Mouse (Mus musculus) forebrain, embryonic 14.5 days (tissue): ENCODE measurements around the gene Slc16a3. TPM values are rescaled to one million over a fixed set of nuclear protein-coding genes. Genes with fewer than 3 reads are reported as not detected.
A peak's percentile ranks its signal among the peaks of the same experiment; 100 is the strongest.

Source experiments
- ATAC-seq: fragments of 200-750 bp; cut with Nextera tagmentation; 2 replicates; pipeline ENCODE4 v1.8.0; 2017; ENCODE audit warnings: mild to moderate bottlenecking, moderate library complexity
- DNase-seq: peaks from one replicate; pipeline ENCODE4 v3.0.0-alpha.2; 2015; ENCODE audit warnings: low spot score
- H3K27ac ChIP-seq: fragments of 300-500 bp; sonication (generic); 2 replicates; pipeline ENCODE4 v1.5.1; 2014; ENCODE audit warnings: low read depth, mild to moderate bottlenecking, control low read depth, low read length, moderate library complexity
- H3K27me3 ChIP-seq: fragments of 300-500 bp; sonication (generic); replicated peaks from 2 replicates; pipeline ENCODE4 v1.6.1; 2014; ENCODE audit warnings: low read length, control low read depth, mixed read lengths; ENCODE audit not compliant: control insufficient read depth, insufficient read depth
- H3K36me3 ChIP-seq: fragments of 300-500 bp; sonication (generic); 2 replicates; pipeline ENCODE4 v1.6.1; 2014; ENCODE audit warnings: low read length, control low read depth; ENCODE audit not compliant: control insufficient read depth, insufficient read depth
- H3K4me1 ChIP-seq: fragments of 300-500 bp; sonication (generic); 2 replicates; pipeline ENCODE4 v1.6.1; 2014; ENCODE audit warnings: antibody characterized with exemption, low read length, control low read depth; ENCODE audit not compliant: control insufficient read depth, insufficient read depth
- H3K4me2 ChIP-seq: fragments of 300-500 bp; sonication (generic); 2 replicates; pipeline ENCODE4 v1.6.1; 2014; ENCODE audit warnings: mild to moderate bottlenecking, control low read depth, low read length
- H3K4me3 ChIP-seq: fragments of 300-500 bp; sonication (generic); 2 replicates; pipeline ENCODE4 v1.5.1; 2014; ENCODE audit warnings: low read depth, low read length, control low read depth
- H3K9ac ChIP-seq: fragments of 300-500 bp; sonication (generic); 2 replicates; pipeline ENCODE4 v1.6.1; 2014; ENCODE audit warnings: mild to moderate bottlenecking, low read length, control low read depth, moderate library complexity
- H3K9me3 ChIP-seq: fragments of 300-500 bp; sonication (generic); replicated peaks from 2 replicates; pipeline ENCODE4 v1.6.1; 2016; ENCODE audit warnings: low read length, control low read depth, mixed read lengths; ENCODE audit not compliant: control insufficient read depth
- WGBS: fragments of 180-500 bp; shearing (Covaris S2); extraction: QIAGEN DNeasy Blood & Tissue Kit; methylation state at CpG from one replicate; pipeline ENCODE4 v1.1.7; 2014; 5-methylcytosine and 5-hydroxymethylcytosine counted together
- polyA plus RNA-seq: library from polyadenylated mRNA; unstranded; fragments of >200 nt; fragmentation: Nextera tagmentation; extraction: Ambion mirVana; gene quantifications from 2 replicates; pipeline ENCODE4 v1.2.1, GENCODE M21; 2014

The Slc16a3 gene
- polyA plus RNA-seq, 1 experiment from 2014 or later: 5.6 TPM

GRCm38 (mm10) chr11:120981661-120982060 lies 33.4 kb downstream of the Slc16a3 start:
- no peak for DNase-seq
- Histone ChIP-seq H3K4me3 (no peak overlapping the region), H3K27ac (no peak overlapping the region), H3K9ac (no peak overlapping the region), H3K36me3 (peaks cover 86% of the 10 kb centered on the region), H3K9me3 (no peaks in the 10 kb centered on the region), H3K4me2 (no peak overlapping the region), H3K4me1 (no peaks in the 10 kb centered on the region), H3K27me3 (no peaks in the 10 kb centered on the region)
- WGBS: 84% methylated on average over 4 of the region's 4 CpGs
- ATAC-seq: no peak

- ATAC-seq (no peak), DNase-seq (no peak)
- no peaks in the 10 kb centered on the region for H3K4me1 ChIP-seq
- no peaks in the 10 kb centered on the region for H3K27me3 ChIP-seq
- no peaks in the 10 kb centered on the region for H3K9me3 ChIP-seq
- H3K27ac ChIP-seq: no peak overlapping the region
- no peak overlapping the region for H3K4me3 ChIP-seq
- no peak overlapping the region for H3K9ac ChIP-seq
- H3K4me2 ChIP-seq: no peak overlapping the region
- H3K36me3 ChIP-seq: peaks cover 78% of the 10 kb centered on the region
Observed at GRCm38 (mm10) chr11:120982459-120982858, 34.2 kb downstream of the Slc16a3 start.

GRCm38 (mm10) chr11:120984448-120985330 lies 36.4 kb downstream of the Slc16a3 start:
- H3K9ac ChIP-seq: no peak overlapping the region
- WGBS: 80% methylated on average over 4 of the region's 4 CpGs
- no peaks in the 10 kb centered on the region for H3K27me3 ChIP-seq
- no peak overlapping the region for H3K4me2 ChIP-seq
- H3K4me3 ChIP-seq: no peak overlapping the region
- peaks cover 57% of the 10 kb centered on the region for H3K36me3 ChIP-seq
- no peak for ATAC-seq
- no peaks in the 10 kb centered on the region for H3K9me3 ChIP-seq
- no peak overlapping the region for H3K27ac ChIP-seq
- no peak for DNase-seq
- H3K4me1 ChIP-seq: peaks cover 19% of the 10 kb centered on the region

GRCm38 (mm10) chr11:120987608-120988007 lies 39.3 kb downstream of the Slc16a3 start:
- WGBS: 85% methylated on average over 3 of the region's 3 CpGs
- Histone ChIP-seq H3K4me2 (no peak overlapping the region), H3K9me3 (no peaks in the 10 kb centered on the region), H3K4me3 (no peak overlapping the region), H3K9ac (no peak overlapping the region), H3K4me1 (peaks cover 30% of the 10 kb centered on the region), H3K27me3 (no peaks in the 10 kb centered on the region), H3K36me3 (peaks cover 28% of the 10 kb centered on the region), H3K27ac (no peak overlapping the region)
- DNase-seq (no peak), ATAC-seq (no peak)

GRCm38 (mm10) chr11:120988410-120988809 lies 40.1 kb downstream of the Slc16a3 start:
- peak overlapping the region; percentile 92; the same call in 1 of the 2 replicates for H3K4me2 ChIP-seq
- DNase-seq: no peak
- ATAC-seq: no peak
- H3K9me3 ChIP-seq: no peaks in the 10 kb centered on the region
- no peak overlapping the region for H3K27ac ChIP-seq
- H3K9ac ChIP-seq: peak overlapping the region; percentile 100; the same call in 1 of the 2 replicates
- no peak overlapping the region for H3K4me3 ChIP-seq
- peaks cover 20% of the 10 kb centered on the region; the same call in 1 of the 2 replicates for H3K36me3 ChIP-seq
- no peaks in the 10 kb centered on the region for H3K27me3 ChIP-seq
- H3K4me1 ChIP-seq: peaks cover 32% of the 10 kb centered on the region
- whole genome bisulfite sequencing: 71% methylated on average over 4 of the region's 4 CpGs

- ATAC-seq (no peak), DNase-seq (no peak)
- H3K27ac ChIP-seq: no peak overlapping the region
- H3K9ac ChIP-seq: peak overlapping the region; percentile 100
- H3K4me1 ChIP-seq: peaks cover 33% of the 10 kb centered on the region
- no peaks in the 10 kb centered on the region for H3K27me3 ChIP-seq
- peak overlapping the region; percentile 92 for H3K4me2 ChIP-seq
- 48% methylated on average over 1 of the region's 1 CpGs for WGBS
- H3K36me3 ChIP-seq: peaks cover 15% of the 10 kb centered on the region; the same call in 1 of the 2 replicates
- H3K9me3 ChIP-seq: no peaks in the 10 kb centered on the region
- peak overlapping the region; percentile 100 for H3K4me3 ChIP-seq
Observed at GRCm38 (mm10) chr11:120989523-120989922, 41.2 kb downstream of the Slc16a3 start.

- ATAC-seq (peak; percentile 42), DNase-seq (peak; percentile 23)
- H3K36me3 ChIP-seq: peaks cover 10% of the 10 kb centered on the region; the same call in 1 of the 2 replicates
- peak overlapping the region; percentile 92 for H3K4me2 ChIP-seq
- 1% methylated on average over 29 of the region's 35 CpGs for WGBS
- H3K9me3 ChIP-seq: no peaks in the 10 kb centered on the region
- H3K27me3 ChIP-seq: no peaks in the 10 kb centered on the region
- peak overlapping the region; percentile 100 for H3K9ac ChIP-seq
- H3K27ac ChIP-seq: peak overlapping the region; percentile 97
- peaks cover 33% of the 10 kb centered on the region for H3K4me1 ChIP-seq
- H3K4me3 ChIP-seq: peak overlapping the region; percentile 100
Observed at GRCm38 (mm10) chr11:120990126-120990781, 42.0 kb downstream of the Slc16a3 start.

- H3K27ac ChIP-seq: peak within 1 kb of the TSS; percentile 97
- peak within 1 kb of the TSS; percentile 100 for H3K9ac ChIP-seq
- peak within 1 kb of the TSS; percentile 92 for H3K4me2 ChIP-seq
- H3K36me3 ChIP-seq: peaks cover 3% of the 10 kb centered on the region; the same call in 1 of the 2 replicates
- ATAC-seq (peak; percentile 95), DNase-seq (peak; percentile 97)
- peak within 1 kb of the TSS; percentile 100 for H3K4me3 ChIP-seq
- peaks cover 33% of the 10 kb centered on the region for H3K4me1 ChIP-seq
- H3K9me3 ChIP-seq: no peaks in the 10 kb centered on the region
- H3K27me3 ChIP-seq: no peaks in the 10 kb centered on the region
- under 1% methylated on average over 56 of the region's 59 CpGs for WGBS
Observed at GRCm38 (mm10) chr11:120990951-120991526, 42.8 kb downstream of the Slc16a3 start, which contains the start of gene Csnk1d. TSS of gene Csnk1d (minus strand) at chr11:120991330.
